Comparison of ENCODE assay signal across 27 mouse cellular contexts in the genomic region with DNA sequence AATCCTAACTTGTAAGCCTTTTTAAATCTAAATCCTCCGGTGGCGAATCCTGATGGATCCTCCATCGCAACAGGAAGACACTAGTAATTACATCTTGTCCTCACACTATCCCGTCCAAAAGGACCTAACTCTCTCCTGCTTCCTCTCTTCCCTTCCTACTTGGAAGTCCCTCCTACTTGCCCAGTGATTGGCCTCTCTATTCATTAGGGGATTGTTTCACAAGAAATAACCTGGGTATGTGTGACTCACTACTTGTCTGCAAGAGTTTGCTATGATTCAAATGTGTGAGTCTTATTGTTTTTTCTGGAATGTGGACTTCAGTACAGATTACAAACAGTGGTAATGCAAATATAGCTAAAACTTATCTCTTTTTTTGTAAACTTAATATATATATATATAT. TPM values are rescaled to one million over a fixed set of nuclear protein-coding genes. Genes with fewer than 3 reads are reported as not detected.
"Had no signal": no experiment of that assay in that cellular context is flagged by ENCODE, and none has a peak within 500 bp of the region (broad histone marks: within the 10 kb centered on the region; RNA-seq: fewer than 3 reads in every experiment).

No protein-coding gene starts in this region.

- H3K9ac ChIP-seq: lung, embryonic 14.5 days; midbrain, embryonic 13.5 days; neural tube, embryonic 13.5 days; neural tube, embryonic 15.5 days had no signal

- ATAC-seq: midbrain, embryonic 13.5 days; midbrain, embryonic 16.5 days had no signal

- H3K36me3 ChIP-seq: midbrain, embryonic 10.5 days; midbrain, embryonic 13.5 days; neural tube, embryonic 13.5 days; neural tube, embryonic 15.5 days had no signal

- H3K4me3 ChIP-seq: midbrain, embryonic 10.5 days; midbrain, embryonic 13.5 days; myocyte; neural tube, embryonic 13.5 days; neural tube, embryonic 15.5 days had no signal

- H3K4me2 ChIP-seq: lung, embryonic 14.5 days; midbrain, embryonic 13.5 days; neural tube, embryonic 13.5 days; neural tube, embryonic 15.5 days had no signal

- H3K27me3 ChIP-seq: midbrain, embryonic 13.5 days; neural tube, embryonic 13.5 days; neural tube, embryonic 15.5 days had no signal

- DNase-seq: lung, adult 18-20 months; lung, embryonic 14.5 days; lung, postnatal 10 days; lung, postnatal 4 days; retina, postnatal 1 day; right cerebral cortex, adult 18-20 months; right cerebral cortex, postnatal 25 days; right cerebral cortex, postnatal 4 days; spleen, adult 18-20 months; thymus, adult 18-20 months; thymus, postnatal 25 days; thymus, postnatal 4 days had no signal

- H3K27ac ChIP-seq: midbrain, embryonic 10.5 days; midbrain, embryonic 13.5 days; neural tube, embryonic 13.5 days; neural tube, embryonic 15.5 days had no signal

- H3K4me1 ChIP-seq: midbrain, embryonic 13.5 days; neural tube, embryonic 13.5 days; neural tube, embryonic 15.5 days had no signal

- H3K9me3 ChIP-seq: midbrain, embryonic 10.5 days; neural tube, embryonic 15.5 days had no signal

RNA-seq across cellular contexts. Expression of gene Gpr6, which starts 49.9 kb away (rescaled TPM):
- total RNA-seq: megakaryocyte, adult 5-6 weeks; megakaryocyte-erythroid progenitor cell, adult 5-6 weeks had no signal
- polyA plus RNA-seq: liver, embryonic 16.5 days; lung, embryonic 14.5 days; lung, embryonic 16.5 days; midbrain, embryonic 10.5 days; myocyte; neural tube, embryonic 11.5 days; neural tube, embryonic 13.5 days; stomach, embryonic 14.5 days; stomach, embryonic 16.5 days; thymus, postnatal 0 days; urinary bladder, adult 2 months had no signal
